Mouse (Mus musculus): ENCODE measurements around the gene Zbtb8os.

DNA sequence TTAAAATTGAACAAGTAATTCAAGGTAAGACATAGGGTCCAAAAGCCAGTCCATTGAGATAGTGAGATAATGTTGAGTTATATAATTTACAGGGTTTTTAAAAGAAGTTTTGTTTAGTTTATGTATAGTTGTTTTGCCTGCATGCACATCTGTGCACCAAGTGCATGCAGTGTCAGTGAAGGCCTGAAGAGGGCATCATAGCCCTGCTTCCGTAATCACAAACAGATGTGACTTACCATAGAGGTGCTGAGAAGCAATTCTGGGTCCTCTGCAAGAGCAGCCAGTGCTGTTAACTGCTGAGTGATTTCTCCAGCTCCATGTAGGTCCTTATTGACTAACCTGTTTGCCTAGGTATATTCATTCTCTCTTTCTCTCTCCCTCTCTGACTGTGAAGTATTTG is 6.4 kb downstream of the Zbtb8os start:
- TF ChIP-seq CTCF (IDR thresholded peaks at IDR 0.05; ENCODE audit: borderline replicate concordance, insufficient read depth, low read length) (no peak), POLR2A (IDR thresholded peaks at IDR 0.05; ENCODE audit: low read depth, low read length) (no peak)
